Mouse (Mus musculus): ENCODE measurements around the gene Cpt1a. TPM values are rescaled to one million over a fixed set of nuclear protein-coding genes. Genes with fewer than 3 reads are reported as not detected.

Cpt1a gene
- polyA plus RNA-seq, 1 experiment, result 2.1 TPM

DNA sequence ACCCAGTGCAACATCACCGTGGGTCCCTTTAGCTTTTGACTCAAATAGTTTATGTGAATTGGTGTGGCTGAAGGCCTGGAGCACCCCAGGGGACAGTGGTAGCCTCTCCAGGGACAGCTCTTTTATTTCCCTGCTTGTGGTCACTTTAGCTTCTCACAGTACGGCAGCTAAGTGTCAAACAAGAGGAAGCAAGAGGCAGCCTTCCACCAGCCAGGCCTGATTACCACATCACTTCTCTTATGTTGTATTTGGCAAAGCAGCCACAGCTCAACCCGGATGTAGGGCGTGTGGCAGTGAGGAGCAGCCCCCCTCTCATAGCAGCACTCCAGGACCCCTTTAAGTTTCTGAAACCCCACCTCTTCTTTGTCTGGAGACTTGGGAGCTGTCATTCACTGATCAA, 100.8 kb downstream of the Cpt1a start:
- TF ChIP-seq GATA1 (IDR thresholded peaks at IDR 0.05; ENCODE audit: low read length), result no peak

DNA sequence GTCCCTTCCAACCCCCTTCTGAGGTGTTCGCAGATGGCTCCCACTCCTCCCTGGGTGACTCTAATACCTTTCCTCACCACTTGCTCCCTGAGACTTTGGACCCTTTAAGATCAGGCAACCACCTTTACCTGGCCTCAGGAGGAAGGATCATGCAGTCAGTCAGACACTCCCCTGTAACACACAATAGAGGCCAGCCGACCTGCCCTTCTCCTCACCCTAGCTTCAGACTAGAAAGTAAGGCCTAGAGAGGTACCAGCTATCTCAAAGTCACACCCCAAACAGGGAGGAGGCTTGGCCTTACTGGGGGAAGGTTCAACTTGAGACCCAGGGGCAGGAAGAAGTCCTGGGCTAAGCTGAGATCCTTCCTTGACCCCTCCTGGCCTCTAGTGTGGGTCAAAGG, 102.1 kb downstream of the Cpt1a start:
- TF ChIP-seq GATA1 (IDR thresholded peaks at IDR 0.05; ENCODE audit: low read length), result no peak

GRCm38 (mm10) chr19:3428057-3428830, 106.1 kb downstream of the Cpt1a start:
- no peak for TF ChIP-seq GATA1 (IDR thresholded peaks at IDR 0.05; ENCODE audit: low read length)

DNA sequence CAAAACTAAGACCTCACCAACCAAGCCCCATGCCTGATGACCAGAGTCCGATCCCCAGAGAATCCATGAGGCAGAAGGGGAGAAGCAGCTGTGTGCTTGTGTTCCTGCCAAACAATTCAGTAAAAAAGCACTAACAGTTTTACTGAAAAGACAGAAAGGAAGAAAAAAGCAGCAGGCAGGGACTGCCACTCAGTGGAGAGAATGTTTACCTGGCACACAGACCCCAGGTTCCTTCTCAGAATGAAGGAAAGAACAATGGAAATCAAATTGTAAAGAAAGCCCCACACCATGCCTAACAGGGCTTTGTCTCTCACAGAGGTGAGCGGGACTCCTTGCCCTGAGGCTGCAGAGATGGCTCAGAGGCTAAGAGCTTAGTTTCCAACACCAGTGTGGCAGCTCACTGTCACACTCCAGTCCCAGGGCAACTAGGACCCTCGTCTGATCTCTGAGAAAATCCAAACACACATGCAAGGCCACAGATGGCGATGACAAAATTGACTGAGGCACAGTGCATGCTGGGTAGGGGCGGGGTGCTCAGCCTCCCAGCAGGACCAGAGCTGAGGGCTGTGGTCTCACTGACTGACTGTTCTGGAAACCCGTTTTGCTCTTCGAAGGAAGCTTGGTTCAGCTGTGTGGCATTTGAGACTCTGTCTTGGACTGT, 107.2 kb downstream of the Cpt1a start:
- no peak for TF ChIP-seq GATA1 (IDR thresholded peaks at IDR 0.05; ENCODE audit: low read length)

DNA sequence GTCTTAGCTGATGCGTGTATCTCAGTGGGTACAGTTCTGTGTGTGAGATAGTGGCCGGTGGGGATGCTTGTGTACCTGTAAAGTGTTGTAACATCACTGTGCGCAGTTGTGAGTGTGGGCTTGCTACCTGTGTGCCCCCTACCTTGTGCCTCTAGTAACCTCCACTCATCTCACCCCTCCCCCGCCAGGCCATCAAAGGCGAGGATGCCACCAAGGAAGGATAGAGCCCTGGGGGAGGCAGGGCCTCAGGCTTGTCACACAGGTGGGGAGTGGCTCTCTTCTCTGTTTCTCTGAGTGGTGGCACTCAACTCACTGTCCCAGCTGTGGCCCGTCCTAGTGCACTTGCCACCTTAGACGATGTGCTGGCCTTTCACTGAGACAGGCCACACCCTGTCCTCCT, 108.9 kb downstream of the Cpt1a start:
- no peak for TF ChIP-seq GATA1 (IDR thresholded peaks at IDR 0.05; ENCODE audit: low read length)

DNA sequence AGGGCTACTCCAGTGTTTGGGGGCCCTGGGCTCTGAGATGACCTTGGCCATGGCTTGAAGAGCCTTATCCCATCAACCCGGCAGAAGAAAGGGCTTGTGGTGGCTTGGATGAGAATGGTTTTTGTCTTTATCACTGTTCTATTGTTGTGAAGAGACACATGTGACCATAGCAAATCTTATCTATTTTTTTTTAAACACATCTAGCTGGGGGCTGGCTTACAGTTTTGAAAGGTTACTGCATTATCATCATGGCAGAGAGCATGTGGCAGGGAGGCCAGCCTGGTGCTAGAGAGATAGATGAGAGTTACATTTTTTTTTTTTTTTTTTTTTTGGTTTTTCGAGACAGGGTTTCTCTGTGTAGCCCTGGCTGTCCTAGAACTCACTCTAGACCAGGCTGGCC, 109.8 kb downstream of the Cpt1a start:
- no peak for TF ChIP-seq GATA1 (IDR thresholded peaks at IDR 0.05; ENCODE audit: low read length)

DNA sequence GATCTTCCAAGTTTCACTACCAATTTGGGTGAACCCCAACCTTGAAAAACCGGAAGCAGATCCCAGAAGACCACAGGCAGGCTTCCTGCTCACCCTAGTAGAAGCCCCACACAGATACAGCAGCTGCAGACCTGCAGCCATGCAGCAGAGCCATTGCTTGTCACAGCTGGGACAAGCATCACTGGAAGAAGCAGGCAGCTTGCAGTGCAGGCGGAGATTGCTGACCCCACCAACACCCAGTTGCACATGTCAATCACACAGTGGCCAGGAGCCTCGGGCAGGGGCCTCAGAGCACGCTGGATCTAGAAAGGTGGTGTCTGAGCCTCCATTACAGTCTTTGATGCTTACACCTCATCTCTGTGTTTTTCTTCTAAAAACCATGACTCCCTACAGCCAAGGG, 112.0 kb downstream of the Cpt1a start:
- TF ChIP-seq GATA1 (IDR thresholded peaks at IDR 0.05; ENCODE audit: low read length), result no peak

GRCm38 (mm10) chr19:3434641-3435040, 112.5 kb downstream of the Cpt1a start:
- TF ChIP-seq GATA1 (IDR thresholded peaks at IDR 0.05; ENCODE audit: low read length), result no peak

Other genes with a start within 250 kb of the Cpt1a start
- 3.5 and 34.0 TPM in 2 replicates for gene Mrpl21, start 39.4 kb upstream of the Cpt1a start, polyA plus RNA-seq (2012)
- 9.1 and 9.4 TPM in 2 replicates for gene Ighmbp2, start 39.3 kb upstream of the Cpt1a start, polyA plus RNA-seq (2012)
- gene Tesmin, start 66.5 kb downstream of the Cpt1a start, polyA plus RNA-seq (2012), result not detected in 2 replicates
- gene Gal, start 92.2 kb downstream of the Cpt1a start, polyA plus RNA-seq (2012), result not detected in 2 replicates

Measured in G1E-ER4 (cell line).